Mouse (Mus musculus) myocyte (in vitro differentiated cells): ENCODE results near the gene Xrcc3.

Experiments
- CEBPB ChIP-seq: IDR thresholded peaks from 2 replicates; pipeline ENCODE4 v1.6.1; 2011; ENCODE audit warnings: mild to moderate bottlenecking, moderate library complexity; ENCODE audit not compliant: poor library complexity, insufficient read depth, severe bottlenecking
- MYOD1 ChIP-seq, 3 experiments: IDR thresholded peaks; one replicate each; pipeline ENCODE4 v1.6.1; 2011; ENCODE audit warnings: control low read depth in 2 of 3, low read depth in 2 of 3, mild to moderate bottlenecking in 2 of 3, moderate library complexity in 1 of 3; ENCODE audit not compliant: insufficient read length in 2 of 3, control insufficient read depth in 1 of 3
- POLR2A ChIP-seq: IDR thresholded peaks from one replicate; pipeline ENCODE4 v1.6.1; 2011; ENCODE audit warnings: low read depth, mild to moderate bottlenecking, control low read depth, moderate library complexity; ENCODE audit not compliant: insufficient read length
- TCF12 ChIP-seq: IDR thresholded peaks from one replicate; pipeline ENCODE4 v1.6.1; 2011; ENCODE audit warnings: mild to moderate bottlenecking, control low read depth; ENCODE audit not compliant: poor library complexity, insufficient read depth, severe bottlenecking
- TCF3 ChIP-seq: IDR thresholded peaks from one replicate; pipeline ENCODE4 v1.6.1; 2011; ENCODE audit warnings: low read depth, control low read depth; ENCODE audit not compliant: insufficient read length

- TF ChIP-seq POLR2A: no peak
- TF ChIP-seq MYOD1 (IDR thresholded peaks at IDR 0.05; ENCODE audit: control insufficient read depth in 1 of 3, insufficient read length in 2 of 3, low read depth in 2 of 3): no peak
- no peak for TF ChIP-seq TCF3
- no peak for TF ChIP-seq TCF12
- TF ChIP-seq CEBPB: no peak
Observed at GRCm38 (mm10) chr12:111774156-111774555, 39.5 kb downstream of the Xrcc3 start.
